Mouse (Mus musculus): ENCODE data around the gene Zfyve27. TPM values are rescaled to one million over a fixed set of nuclear protein-coding genes. Genes with fewer than 3 reads are reported as not detected.

Gene Zfyve27
- polyA plus RNA-seq, 1 experiment = 0.67 TPM

DNA sequence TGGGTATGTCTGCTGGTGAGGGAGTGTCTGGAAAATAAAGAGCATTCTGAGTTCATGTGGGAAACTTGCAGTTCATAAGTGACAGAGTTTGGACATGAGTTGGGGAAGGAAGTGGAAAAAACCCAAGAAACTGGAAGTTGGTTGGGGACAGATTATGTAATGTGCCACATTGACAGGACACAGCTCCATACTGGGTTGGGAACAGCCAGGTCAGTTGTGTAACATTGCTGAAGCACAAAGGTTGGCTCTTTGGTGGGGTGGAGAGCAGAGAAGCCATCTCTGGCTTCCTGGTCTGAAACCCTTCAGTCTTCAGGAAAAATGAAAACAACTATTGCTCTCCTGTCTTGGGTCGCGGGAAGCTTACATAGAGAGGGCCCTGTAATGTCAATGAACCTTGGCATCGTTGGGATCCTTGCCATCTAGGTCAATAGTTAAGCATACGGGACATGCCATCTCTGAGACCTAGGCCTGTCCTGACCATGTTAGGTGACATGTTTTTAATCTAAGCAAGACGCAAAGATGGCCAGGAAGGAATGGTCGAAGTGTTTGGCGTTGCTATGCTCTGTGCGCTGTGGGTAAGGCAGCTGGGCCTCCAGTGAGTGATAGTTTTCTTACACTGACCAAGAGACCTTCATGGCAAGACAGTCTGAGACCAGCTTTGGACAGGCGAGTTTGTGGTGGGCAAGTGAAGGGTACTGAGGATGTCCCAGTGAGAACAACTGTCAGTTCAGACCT, 17.3 kb upstream of the Zfyve27 start:
- H3K36me3 ChIP-seq (ENCODE audit: control insufficient read depth) = no peaks in the 10 kb centered on the region
- H3K27me3 ChIP-seq (ENCODE audit: control insufficient read depth) = peaks cover 52% of the 10 kb centered on the region
- TF ChIP-seq GATA1 (IDR thresholded peaks at IDR 0.05; ENCODE audit: low read length) (no peak), TAL1 (IDR thresholded peaks at IDR 0.05; ENCODE audit: low read length) (no peak)
- no peak overlapping the region for H3K4me3 ChIP-seq (replicated peaks)
- peaks cover 7% of the 10 kb centered on the region; the same call in 1 of the 2 replicates for H3K9me3 ChIP-seq (ENCODE audit: control insufficient read depth, low read length)
- peaks cover 19% of the 10 kb centered on the region for H3K4me1 ChIP-seq (ENCODE audit: control insufficient read depth)

GRCm38 (mm10) chr19:42147170-42147768, 16.5 kb upstream of the Zfyve27 start, which contains the start of gene Marveld1:
TSS of gene Marveld1 (plus strand) at chr19:42147400.
- no peaks in the 10 kb centered on the region for H3K36me3 ChIP-seq (ENCODE audit: control insufficient read depth)
- peaks cover 52% of the 10 kb centered on the region for H3K27me3 ChIP-seq (ENCODE audit: control insufficient read depth)
- peak within 1 kb of the TSS; percentile 62 for H3K4me3 ChIP-seq (replicated peaks)
- H3K9me3 ChIP-seq (ENCODE audit: control insufficient read depth, low read length) = peaks cover 7% of the 10 kb centered on the region; the same call in 1 of the 2 replicates
- TF ChIP-seq GATA1 (IDR thresholded peaks at IDR 0.05; ENCODE audit: low read length) = no peak
- TF ChIP-seq TAL1 (IDR thresholded peaks at IDR 0.05; ENCODE audit: low read length) = no peak
- H3K4me1 ChIP-seq (ENCODE audit: control insufficient read depth) = peaks cover 23% of the 10 kb centered on the region

GRCm38 (mm10) chr19:42147769-42148568, 15.8 kb upstream of the Zfyve27 start:
- Histone ChIP-seq H3K4me1 (ENCODE audit: control insufficient read depth) (peaks cover 23% of the 10 kb centered on the region), H3K9me3 (ENCODE audit: control insufficient read depth, low read length) (peaks cover 7% of the 10 kb centered on the region; the same call in 1 of the 2 replicates), H3K4me3 (replicated peaks) (peak overlapping the region; percentile 62), H3K27me3 (ENCODE audit: control insufficient read depth) (peaks cover 52% of the 10 kb centered on the region), H3K36me3 (ENCODE audit: control insufficient read depth) (no peaks in the 10 kb centered on the region)
- TF ChIP-seq GATA1 (IDR thresholded peaks at IDR 0.05; ENCODE audit: low read length) (no peak), TAL1 (IDR thresholded peaks at IDR 0.05; ENCODE audit: low read length) (no peak)

GRCm38 (mm10) chr19:42148569-42148860, 15.2 kb upstream of the Zfyve27 start:
- Histone ChIP-seq H3K36me3 (ENCODE audit: control insufficient read depth) (no peaks in the 10 kb centered on the region), H3K27me3 (ENCODE audit: control insufficient read depth) (peaks cover 55% of the 10 kb centered on the region), H3K4me3 (replicated peaks) (peak overlapping the region; percentile 62), H3K9me3 (ENCODE audit: control insufficient read depth, low read length) (peaks cover 7% of the 10 kb centered on the region; the same call in 1 of the 2 replicates), H3K4me1 (ENCODE audit: control insufficient read depth) (peaks cover 23% of the 10 kb centered on the region)
- TF ChIP-seq GATA1 (IDR thresholded peaks at IDR 0.05; ENCODE audit: low read length) (no peak), TAL1 (IDR thresholded peaks at IDR 0.05; ENCODE audit: low read length) (no peak)

DNA sequence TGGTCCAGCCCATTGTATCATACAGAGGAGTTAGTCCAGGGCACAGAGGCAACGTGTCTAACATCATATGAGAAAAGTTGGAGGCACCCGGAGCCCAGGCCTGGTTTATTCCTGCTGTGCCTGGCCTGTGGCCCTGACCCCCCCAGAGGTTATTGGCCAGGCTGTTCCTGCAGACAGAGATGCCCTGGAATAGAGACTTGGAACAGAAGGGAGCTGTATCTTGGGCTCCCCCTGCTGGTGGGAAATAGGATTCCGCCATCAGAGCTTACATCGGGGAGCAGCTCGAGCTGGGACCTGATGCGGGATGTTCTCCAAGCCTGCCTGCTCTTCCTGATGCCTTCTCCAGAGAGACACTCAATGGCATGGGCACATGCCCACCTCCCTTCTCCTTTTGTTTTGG, 11.8 kb upstream of the Zfyve27 start:
- Histone ChIP-seq H3K4me3 (replicated peaks) (no peak overlapping the region), H3K27me3 (ENCODE audit: control insufficient read depth) (peaks cover 37% of the 10 kb centered on the region), H3K36me3 (ENCODE audit: control insufficient read depth) (no peaks in the 10 kb centered on the region), H3K4me1 (ENCODE audit: control insufficient read depth) (peaks cover 21% of the 10 kb centered on the region), H3K9me3 (ENCODE audit: control insufficient read depth, low read length) (peaks cover 7% of the 10 kb centered on the region; the same call in 1 of the 2 replicates)
- TF ChIP-seq GATA1 (IDR thresholded peaks at IDR 0.05; ENCODE audit: low read length) = no peak
- TF ChIP-seq TAL1 (IDR thresholded peaks at IDR 0.05; ENCODE audit: low read length) = no peak

DNA sequence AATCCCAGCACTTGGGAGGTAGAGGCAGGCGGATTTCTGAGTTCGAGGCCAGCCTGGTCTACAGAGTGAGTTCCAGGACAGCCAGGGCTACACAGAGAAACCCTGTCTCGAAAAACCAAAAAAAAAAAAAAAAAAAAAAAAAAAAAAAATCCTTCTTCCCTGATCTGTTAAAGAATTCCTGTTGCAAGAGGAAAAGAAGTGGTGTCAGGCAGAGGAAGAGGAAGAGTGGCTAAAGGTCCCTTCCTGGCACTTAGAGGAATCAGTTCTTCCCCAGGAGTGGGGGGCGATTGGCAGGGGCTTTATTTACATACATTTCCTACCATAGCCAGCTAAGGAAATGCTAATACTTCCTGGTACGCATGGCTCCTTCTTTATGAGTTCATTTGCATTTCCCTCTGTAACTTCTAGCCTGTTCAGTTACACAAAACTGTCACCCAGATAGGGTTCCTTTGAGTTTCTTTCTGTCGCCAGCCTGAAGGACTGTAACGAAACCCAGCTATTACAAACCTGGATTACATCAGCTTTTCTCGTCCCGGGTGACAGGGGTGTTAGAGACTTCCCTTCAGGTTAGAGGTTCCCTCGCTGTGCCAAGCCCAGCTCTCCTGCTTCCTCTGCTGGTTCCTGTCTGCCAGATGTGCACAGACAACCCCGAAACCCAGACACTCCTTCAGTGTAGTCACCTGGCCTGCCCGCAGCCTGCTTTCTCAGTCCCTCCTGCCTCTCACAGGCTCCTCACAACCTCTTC, 6.1 kb upstream of the Zfyve27 start:
- Histone ChIP-seq H3K4me1 (ENCODE audit: control insufficient read depth) (peaks cover 15% of the 10 kb centered on the region), H3K9me3 (ENCODE audit: control insufficient read depth, low read length) (no peaks in the 10 kb centered on the region), H3K27me3 (ENCODE audit: control insufficient read depth) (peaks cover 15% of the 10 kb centered on the region), H3K36me3 (ENCODE audit: control insufficient read depth) (no peaks in the 10 kb centered on the region), H3K4me3 (replicated peaks) (no peak overlapping the region)
- TF ChIP-seq TAL1 (IDR thresholded peaks at IDR 0.05; ENCODE audit: low read length) (no peak), GATA1 (IDR thresholded peaks at IDR 0.05; ENCODE audit: low read length) (no peak)

GRCm38 (mm10) chr19:42158246-42159017, 5.3 kb upstream of the Zfyve27 start:
- peaks cover 13% of the 10 kb centered on the region for H3K27me3 ChIP-seq (ENCODE audit: control insufficient read depth)
- TF ChIP-seq GATA1 (IDR thresholded peaks at IDR 0.05; ENCODE audit: low read length) = no peak
- TF ChIP-seq TAL1 (IDR thresholded peaks at IDR 0.05; ENCODE audit: low read length) = no peak
- no peak overlapping the region for H3K4me3 ChIP-seq (replicated peaks)
- no peaks in the 10 kb centered on the region for H3K9me3 ChIP-seq (ENCODE audit: control insufficient read depth, low read length)
- no peaks in the 10 kb centered on the region for H3K36me3 ChIP-seq (ENCODE audit: control insufficient read depth)
- peaks cover 15% of the 10 kb centered on the region for H3K4me1 ChIP-seq (ENCODE audit: control insufficient read depth)

GRCm38 (mm10) chr19:42164188-42164587, 437 bp downstream of the Zfyve27 start:
- Histone ChIP-seq H3K4me1 (ENCODE audit: control insufficient read depth) (peaks cover 26% of the 10 kb centered on the region), H3K27me3 (ENCODE audit: control insufficient read depth) (peaks cover 40% of the 10 kb centered on the region), H3K4me3 (replicated peaks) (no peak overlapping the region), H3K36me3 (ENCODE audit: control insufficient read depth) (no peaks in the 10 kb centered on the region), H3K9me3 (ENCODE audit: control insufficient read depth, low read length) (no peaks in the 10 kb centered on the region)
- TF ChIP-seq GATA1 (IDR thresholded peaks at IDR 0.05; ENCODE audit: low read length) (no peak), TAL1 (IDR thresholded peaks at IDR 0.05; ENCODE audit: low read length) (no peak)

Data from erythroblast, embryonic 14.5 days (primary cell).